Mouse (Mus musculus) intestine, postnatal 0 days (tissue): ENCODE results near the gene A1bg. TPM values are rescaled to one million over a fixed set of nuclear protein-coding genes. Genes with fewer than 3 reads are reported as not detected.

Experiments used
- ATAC-seq: fragments of 200-750 bp; cut with Nextera tagmentation; 2 replicates; pipeline ENCODE4 v1.8.0; 2017; ENCODE audit warnings: mild to moderate bottlenecking, moderate TSS enrichment, moderate library complexity
- H3K27ac ChIP-seq: fragments of 300-500 bp; sonication (generic); 2 replicates; pipeline ENCODE4 v1.5.1; 2014; ENCODE audit warnings: mild to moderate bottlenecking, low read depth, low read length, moderate library complexity
- H3K27me3 ChIP-seq: fragments of 300-500 bp; sonication (generic); replicated peaks from 2 replicates; pipeline ENCODE4 v1.6.1; 2014; ENCODE audit warnings: low read length, mixed read lengths; ENCODE audit not compliant: control insufficient read depth, insufficient read depth
- H3K36me3 ChIP-seq: fragments of 300-500 bp; sonication (generic); 2 replicates; pipeline ENCODE4 v1.6.1; 2014; ENCODE audit warnings: mild to moderate bottlenecking, moderate library complexity; ENCODE audit not compliant: control insufficient read depth, insufficient read depth
- H3K4me1 ChIP-seq: fragments of 300-500 bp; sonication (generic); replicated peaks from 2 replicates; pipeline ENCODE4 v1.6.1; 2014; ENCODE audit warnings: antibody characterized with exemption, low read length, mixed read lengths; ENCODE audit not compliant: control insufficient read depth, insufficient read depth
- H3K4me2 ChIP-seq: fragments of 300-500 bp; sonication (generic); replicated peaks from 2 replicates; pipeline ENCODE4 v1.6.1; 2014; ENCODE audit warnings: low read depth, mild to moderate bottlenecking, moderate library complexity
- H3K4me3 ChIP-seq: fragments of 300-500 bp; sonication (generic); 2 replicates; pipeline ENCODE4 v1.5.1; 2014; ENCODE audit warnings: low read depth, low read length
- H3K9ac ChIP-seq: fragments of 300-500 bp; sonication (generic); 2 replicates; pipeline ENCODE4 v1.6.1; 2014; ENCODE audit warnings: mild to moderate bottlenecking, low read depth, low read length
- H3K9me3 ChIP-seq: fragments of 300-500 bp; sonication (generic); 2 replicates; pipeline ENCODE4 v1.6.1; 2016; ENCODE audit warnings: mixed run types; ENCODE audit not compliant: control insufficient read depth
- CTCF ChIP-seq: sonication (generic); IDR thresholded peaks from 2 replicates; pipeline ENCODE4 v1.5.1; 2016; ENCODE audit warnings: low read depth, mild to moderate bottlenecking, control low read depth, antibody characterized with exemption, moderate library complexity
- WGBS: fragments of 180-500 bp; shearing (Covaris S2); extraction: QIAGEN DNeasy Blood & Tissue Kit; methylation state at CpG from one replicate; pipeline ENCODE4 v1.1.7; 2014; 5-methylcytosine and 5-hydroxymethylcytosine counted together
- polyA plus RNA-seq: library from polyadenylated mRNA; unstranded; fragments of >200 nt; fragmentation: Nextera tagmentation; extraction: Ambion mirVana; gene quantifications from 2 replicates; pipeline ENCODE4 v1.2.1, GENCODE M21; 2015

Gene A1bg
- polyA plus RNA-seq, 1 experiment from 2014 or later, result not detected

GRCm38 (mm10) chr15:60896040-60896439 is 26.8 kb downstream of the A1bg start:
- Histone ChIP-seq H3K36me3 (no peaks in the 10 kb centered on the region), H3K4me2 (no peak overlapping the region), H3K9me3 (no peaks in the 10 kb centered on the region), H3K9ac (no peak overlapping the region), H3K4me3 (no peak overlapping the region), H3K27me3 (no peaks in the 10 kb centered on the region), H3K27ac (no peak overlapping the region), H3K4me1 (no peaks in the 10 kb centered on the region)
- WGBS, result 84% methylated on average over 2 of the region's 2 CpGs
- ATAC-seq, result no peak
- no peak for TF ChIP-seq CTCF

GRCm38 (mm10) chr15:60892976-60893463 is 29.8 kb downstream of the A1bg start:
- no peaks in the 10 kb centered on the region for H3K36me3 ChIP-seq
- no peak for ATAC-seq
- no peaks in the 10 kb centered on the region for H3K27me3 ChIP-seq
- H3K9ac ChIP-seq, result no peak overlapping the region
- TF ChIP-seq CTCF, result no peak
- WGBS, result 62% methylated on average over 3 of the region's 3 CpGs
- H3K4me3 ChIP-seq, result no peak overlapping the region
- H3K4me1 ChIP-seq, result no peaks in the 10 kb centered on the region
- no peak overlapping the region for H3K4me2 ChIP-seq
- no peaks in the 10 kb centered on the region for H3K9me3 ChIP-seq
- H3K27ac ChIP-seq, result no peak overlapping the region

GRCm38 (mm10) chr15:60888724-60889123 is 34.1 kb downstream of the A1bg start:
- Histone ChIP-seq H3K27me3 (no peaks in the 10 kb centered on the region), H3K4me3 (no peak overlapping the region), H3K36me3 (no peaks in the 10 kb centered on the region), H3K27ac (no peak overlapping the region), H3K4me1 (no peaks in the 10 kb centered on the region), H3K4me2 (no peak overlapping the region), H3K9me3 (no peaks in the 10 kb centered on the region), H3K9ac (no peak overlapping the region)
- WGBS, result 67% methylated on average over 2 of the region's 2 CpGs
- no peak for TF ChIP-seq CTCF
- no peak; the same call in 1 of the 2 replicates for ATAC-seq

GRCm38 (mm10) chr15:60875721-60876120 is 47.1 kb downstream of the A1bg start:
- Histone ChIP-seq H3K9ac (no peak overlapping the region), H3K9me3 (no peaks in the 10 kb centered on the region), H3K4me3 (no peak overlapping the region), H3K27ac (no peak overlapping the region), H3K27me3 (no peaks in the 10 kb centered on the region), H3K4me1 (no peaks in the 10 kb centered on the region), H3K4me2 (no peak overlapping the region), H3K36me3 (no peaks in the 10 kb centered on the region)
- ATAC-seq, result no peak
- no peak for TF ChIP-seq CTCF
- WGBS, result 82% methylated on average over 6 of the region's 6 CpGs

- Histone ChIP-seq H3K4me2 (no peak overlapping the region), H3K27ac (no peak overlapping the region), H3K36me3 (no peaks in the 10 kb centered on the region), H3K27me3 (no peaks in the 10 kb centered on the region), H3K4me3 (no peak overlapping the region), H3K9me3 (no peaks in the 10 kb centered on the region), H3K4me1 (no peaks in the 10 kb centered on the region), H3K9ac (no peak overlapping the region)
- WGBS, result 88% methylated on average over 3 of the region's 3 CpGs
- ATAC-seq, result no peak
- TF ChIP-seq CTCF, result no peak
Measured at GRCm38 (mm10) chr15:60862417-60862816, 60.4 kb downstream of the A1bg start.

- 69% methylated on average over 1 of the region's 1 CpGs for WGBS
- Histone ChIP-seq H3K4me3 (no peak overlapping the region), H3K4me1 (no peaks in the 10 kb centered on the region), H3K27me3 (no peaks in the 10 kb centered on the region), H3K27ac (no peak overlapping the region), H3K4me2 (no peak overlapping the region), H3K9me3 (no peaks in the 10 kb centered on the region), H3K36me3 (no peaks in the 10 kb centered on the region), H3K9ac (no peak overlapping the region)
- no peak for ATAC-seq
- TF ChIP-seq CTCF, result no peak
Measured at GRCm38 (mm10) chr15:60855112-60855511, 67.7 kb downstream of the A1bg start.

- TF ChIP-seq CTCF, result no peak
- WGBS, result 90% methylated on average over 4 of the region's 4 CpGs
- H3K4me1 ChIP-seq, result no peaks in the 10 kb centered on the region
- no peak overlapping the region for H3K9ac ChIP-seq
- no peaks in the 10 kb centered on the region for H3K36me3 ChIP-seq
- no peak for ATAC-seq
- no peak overlapping the region for H3K27ac ChIP-seq
- H3K9me3 ChIP-seq, result no peaks in the 10 kb centered on the region
- no peaks in the 10 kb centered on the region for H3K27me3 ChIP-seq
- H3K4me2 ChIP-seq, result no peak overlapping the region
- H3K4me3 ChIP-seq, result no peak overlapping the region
Measured at GRCm38 (mm10) chr15:60854151-60854550, 68.7 kb downstream of the A1bg start.
